Mouse (Mus musculus) v-Abl transformed pro-B cells (cell line): ENCODE measurements around the gene Cacng2.

Source experiments
- in situ Hi-C, 2 experiments: fragments of 400-800 bp; cut with MboI; formaldehyde crosslinking; loops; one replicate each; pipeline ENCODE4 v1.15.1; 2025; ENCODE audit not compliant: unreplicated experiment in 2 of 2

Cacng2 gene

DNA sequence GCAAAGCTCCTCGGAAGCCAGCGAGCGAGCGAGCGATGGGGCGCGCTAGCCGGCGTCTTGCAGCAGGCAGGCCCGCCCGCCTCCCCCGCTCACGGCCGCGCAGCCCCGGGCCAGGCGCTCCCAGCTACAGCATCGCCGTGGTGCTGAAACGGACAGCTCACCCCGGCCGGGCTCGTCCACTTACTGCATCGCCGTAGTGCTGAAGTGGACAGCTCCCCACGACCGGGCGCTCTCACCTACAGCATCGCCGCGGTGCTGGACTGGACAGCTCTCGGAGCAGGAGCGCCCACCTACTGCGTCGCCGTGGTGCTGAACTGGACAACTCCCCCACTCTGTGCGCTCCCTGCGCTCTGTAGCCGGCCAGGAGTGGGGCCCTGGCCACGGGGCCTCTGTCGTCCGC, at the start of gene Cacng2:
Gene Cacng2, minus strand, starts transcription at position 325 of the 400 bp plus-strand sequence.
- in situ Hi-C loops: loop anchor here in 1 of 2 experiments (25.0 kb wide), 1 partner anchor 1107 kb away; no protein-coding TSS in a partner anchor

- in situ Hi-C loops: loop anchor here (10.0 to 25.0 kb wide), 3 partner anchors 195 to 407 kb away; partner anchors contain the start of genes Apol8 (in 1 of the 2) and Eif3d (in 1 of the 2)
These were observed 49.7 kb upstream of the Cacng2 start for GRCm38 (mm10) chr15:78169566-78169965.

DNA sequence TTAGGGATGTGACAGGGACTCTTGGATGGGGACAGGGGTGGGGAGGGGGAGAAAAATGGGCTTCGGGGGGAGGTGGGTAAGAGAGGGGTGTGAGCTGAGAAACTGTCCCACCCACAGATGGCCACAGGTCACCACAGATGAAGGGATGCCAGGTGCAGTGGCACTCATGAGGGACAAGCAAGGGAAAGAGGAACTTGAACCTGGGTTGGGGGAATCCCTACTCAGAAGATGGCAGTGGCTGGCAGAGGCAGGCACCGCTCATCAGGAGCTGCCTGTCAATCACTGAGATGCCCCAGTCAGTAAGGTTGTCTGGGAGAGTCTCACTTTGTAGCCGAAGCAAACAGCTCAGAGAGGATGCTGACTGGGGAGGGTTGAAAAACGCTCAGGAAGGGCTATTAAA, 45.5 kb upstream of the Cacng2 start:
- in situ Hi-C loops: loop anchor here (10.0 to 25.0 kb wide), 3 partner anchors 190 to 403 kb away; partner anchors contain the start of genes Apol8 (in 1 of the 2) and Eif3d (in 1 of the 2)

- in situ Hi-C loops: loop anchor here (10.0 to 25.0 kb wide), 3 partner anchors 190 to 402 kb away; partner anchors contain the start of genes Apol8 (in 1 of the 2) and Eif3d (in 1 of the 2)
These were observed 44.6 kb upstream of the Cacng2 start for GRCm38 (mm10) chr15:78164466-78164865.

DNA sequence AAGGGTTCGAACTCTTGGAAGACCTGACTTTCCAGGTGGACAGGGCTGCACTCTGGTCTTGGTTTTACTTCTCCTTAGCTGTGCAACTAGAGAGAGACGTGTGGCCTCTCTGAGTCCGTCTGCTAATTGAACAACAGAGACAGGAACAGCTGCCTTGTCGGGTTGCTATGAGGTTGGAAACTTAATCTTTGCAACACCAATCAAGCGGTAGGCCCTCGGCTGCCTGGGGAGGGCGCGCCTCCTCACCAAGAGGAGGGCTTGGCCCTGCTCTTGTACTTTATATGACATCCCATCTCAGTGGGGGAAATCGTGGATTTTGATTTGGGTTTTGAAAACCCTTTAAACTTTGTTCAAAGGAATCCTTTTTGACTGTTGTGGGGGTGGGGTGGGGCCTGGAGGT, 42.1 kb upstream of the Cacng2 start:
- in situ Hi-C loops: loop anchor here (10.0 to 25.0 kb wide), 3 partner anchors 187 to 400 kb away; partner anchors contain the start of genes Apol8 (in 1 of the 2) and Eif3d (in 1 of the 2)

DNA sequence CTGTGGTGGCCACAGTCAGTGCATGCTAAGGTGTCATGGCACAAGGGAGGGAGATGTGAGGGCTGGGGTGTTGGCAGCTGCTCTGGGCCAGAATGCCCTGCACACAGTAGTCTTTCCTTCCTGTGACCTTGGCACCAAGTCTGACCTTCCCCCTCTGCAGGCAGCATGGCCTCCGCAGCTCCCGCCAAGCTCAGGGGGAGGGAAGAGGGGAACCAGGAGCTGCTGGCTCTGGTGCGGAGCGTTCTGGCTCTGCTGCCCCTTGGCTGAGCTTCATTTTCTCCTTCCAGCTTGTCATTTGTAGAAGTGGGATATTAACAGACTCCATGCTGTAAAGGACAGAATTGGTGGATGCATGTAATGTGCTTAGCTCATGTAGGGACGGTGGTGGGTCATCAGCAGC, 38.5 kb upstream of the Cacng2 start:
- in situ Hi-C loops: loop anchor here (25.0 kb wide), 2 partner anchors 371 to 396 kb away; partner anchors contain the start of gene Apol8 (in 1 of the 2)

DNA sequence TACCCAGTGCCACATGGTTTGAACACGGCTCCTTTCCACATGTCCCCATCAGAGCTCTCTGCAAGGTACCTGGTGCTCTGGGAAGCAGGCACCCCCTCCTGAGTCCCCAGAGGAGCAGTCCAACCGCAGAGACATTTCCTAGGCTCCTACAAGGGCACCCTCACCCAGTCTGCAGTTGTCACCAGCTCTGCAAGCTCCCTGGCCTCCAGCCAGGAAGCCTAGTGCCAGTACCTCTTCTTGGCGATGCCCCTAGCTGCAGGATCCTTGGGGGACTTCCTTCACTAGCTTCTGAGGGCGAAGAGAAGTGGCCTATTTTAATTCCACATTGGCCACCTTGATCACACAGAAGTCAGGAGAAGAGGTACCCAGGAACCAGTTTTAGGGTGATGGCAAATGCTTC, 38.0 kb upstream of the Cacng2 start:
- in situ Hi-C loops: loop anchor here (25.0 kb wide), 2 partner anchors 371 to 396 kb away; partner anchors contain the start of gene Apol8 (in 1 of the 2)

- in situ Hi-C loops: loop anchor here (25.0 kb wide), 2 partner anchors 370 to 395 kb away; partner anchors contain the start of gene Apol8 (in 1 of the 2)
These were observed 37.5 kb upstream of the Cacng2 start for GRCm38 (mm10) chr15:78157330-78157729.

GRCm38 (mm10) chr15:78155421-78155820, 35.6 kb upstream of the Cacng2 start:
- in situ Hi-C loops: loop anchor here (25.0 kb wide), 2 partner anchors 368 to 393 kb away; partner anchors contain the start of gene Apol8 (in 1 of the 2)

- in situ Hi-C loops: loop anchor here (25.0 kb wide), 2 partner anchors 366 to 391 kb away; partner anchors contain the start of gene Apol8 (in 1 of the 2)
These were observed 33.4 kb upstream of the Cacng2 start for GRCm38 (mm10) chr15:78153045-78153775.

DNA sequence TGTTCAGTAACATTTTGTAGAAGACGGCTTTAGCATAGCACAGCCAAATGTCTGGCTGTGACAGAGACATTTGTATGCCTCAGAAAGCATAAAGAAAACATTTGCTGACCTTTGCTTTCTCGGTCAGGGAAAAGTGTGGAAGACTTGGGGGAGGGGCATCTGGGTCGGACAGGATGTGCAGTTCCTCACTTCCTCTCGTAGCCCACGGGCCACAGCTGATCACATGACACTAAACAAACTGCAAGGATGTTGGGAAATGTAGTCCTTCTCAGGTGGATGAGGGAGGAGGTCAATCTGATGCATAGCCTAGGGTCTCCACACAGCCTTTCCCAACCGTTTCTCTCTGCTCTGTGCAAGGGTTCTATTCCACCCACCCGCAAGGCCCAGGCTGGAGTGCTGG, 28.7 kb upstream of the Cacng2 start:
- in situ Hi-C loops: no loop called here

- in situ Hi-C loops: no loop called here
These were observed 20.4 kb upstream of the Cacng2 start for GRCm38 (mm10) chr15:78140226-78140625.

DNA sequence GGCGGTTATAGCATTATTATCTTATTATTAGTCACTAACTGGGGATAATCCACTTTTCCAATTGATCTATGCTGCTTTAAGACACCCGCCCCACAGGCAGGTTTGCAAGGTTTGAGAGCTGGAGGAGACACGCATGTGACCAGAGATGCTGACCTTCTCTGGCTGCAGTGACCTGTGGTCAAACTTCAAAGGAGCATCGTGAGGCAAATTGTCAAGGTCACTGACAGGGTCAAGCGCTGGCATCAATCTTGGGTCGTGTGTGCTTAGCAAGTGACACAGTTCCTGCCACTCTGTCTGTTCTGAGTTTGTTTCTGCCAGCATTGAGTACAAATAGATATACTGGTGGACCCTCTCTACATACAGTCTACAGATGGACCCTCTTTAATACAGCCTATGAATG, 14.8 kb upstream of the Cacng2 start:
- in situ Hi-C loops: no loop called here

GRCm38 (mm10) chr15:78133389-78133788, 13.6 kb upstream of the Cacng2 start:
- in situ Hi-C loops: no loop called here

- in situ Hi-C loops: loop anchor here in 1 of 2 experiments (25.0 kb wide), 1 partner anchor 1107 kb away; no protein-coding TSS in a partner anchor
These were observed 580 bp downstream of the Cacng2 start for GRCm38 (mm10) chr15:78119248-78119647.

DNA sequence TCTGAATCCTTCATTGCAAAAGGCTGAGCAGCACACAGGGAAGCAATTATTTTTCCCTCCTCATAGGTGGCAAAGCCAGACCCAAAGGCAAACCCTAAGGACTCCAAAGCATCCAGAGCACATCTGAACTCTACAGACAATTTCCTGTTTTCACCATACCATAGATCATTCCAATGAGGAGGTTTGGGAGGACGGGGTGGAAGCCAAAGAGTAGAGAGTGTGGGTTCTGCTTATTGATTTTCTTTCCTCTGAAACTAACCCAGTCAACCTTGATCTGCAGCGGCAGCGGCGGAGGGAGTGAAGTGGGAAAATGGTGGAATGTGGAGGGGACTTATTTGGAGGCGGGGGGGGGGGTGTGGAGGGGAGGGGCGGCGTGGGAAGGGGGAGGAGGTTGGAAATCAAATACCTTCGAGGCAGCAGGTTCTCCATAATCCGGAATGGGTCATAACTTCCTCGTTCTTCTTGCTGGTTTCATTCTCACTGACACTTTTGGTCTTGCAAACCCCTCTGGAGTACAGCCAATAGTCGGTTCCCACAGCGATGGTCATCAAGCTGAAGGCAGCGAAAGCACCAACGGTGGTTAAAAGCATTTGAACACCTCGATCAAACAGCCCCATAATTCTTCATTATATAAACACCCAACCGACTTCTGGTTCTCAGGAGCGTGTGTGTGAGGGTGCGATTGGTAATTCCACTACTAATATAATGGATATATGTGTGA, 1.4 kb downstream of the Cacng2 start:
- in situ Hi-C loops: loop anchor here in 1 of 2 experiments (25.0 kb wide), 1 partner anchor 1106 kb away; no protein-coding TSS in a partner anchor

- in situ Hi-C loops: loop anchor here in 1 of 2 experiments (25.0 kb wide), 1 partner anchor 1105 kb away; no protein-coding TSS in a partner anchor
These were observed 2.1 kb downstream of the Cacng2 start for GRCm38 (mm10) chr15:78117731-78118130.

DNA sequence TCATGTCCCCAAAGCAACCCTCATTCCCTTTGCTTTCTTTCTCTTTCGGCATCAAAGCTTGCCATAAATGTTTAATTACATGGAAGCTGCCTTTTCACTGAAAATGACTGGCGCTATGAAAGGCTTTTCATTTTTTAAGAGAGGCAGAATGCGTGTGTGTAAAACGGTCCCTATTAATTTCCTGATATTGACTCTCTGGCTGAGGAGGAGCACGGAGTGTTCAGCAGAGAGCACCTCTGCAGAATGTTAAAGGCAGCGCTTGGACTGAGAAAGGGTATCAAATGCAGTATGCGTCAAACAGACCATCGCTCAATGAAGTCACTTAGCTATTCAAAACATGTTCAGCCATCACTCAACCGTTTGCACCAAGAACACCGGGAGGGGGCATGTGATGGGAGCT, 2.9 kb downstream of the Cacng2 start:
- in situ Hi-C loops: loop anchor here in 1 of 2 experiments (25.0 kb wide), 1 partner anchor 1105 kb away; no protein-coding TSS in a partner anchor

DNA sequence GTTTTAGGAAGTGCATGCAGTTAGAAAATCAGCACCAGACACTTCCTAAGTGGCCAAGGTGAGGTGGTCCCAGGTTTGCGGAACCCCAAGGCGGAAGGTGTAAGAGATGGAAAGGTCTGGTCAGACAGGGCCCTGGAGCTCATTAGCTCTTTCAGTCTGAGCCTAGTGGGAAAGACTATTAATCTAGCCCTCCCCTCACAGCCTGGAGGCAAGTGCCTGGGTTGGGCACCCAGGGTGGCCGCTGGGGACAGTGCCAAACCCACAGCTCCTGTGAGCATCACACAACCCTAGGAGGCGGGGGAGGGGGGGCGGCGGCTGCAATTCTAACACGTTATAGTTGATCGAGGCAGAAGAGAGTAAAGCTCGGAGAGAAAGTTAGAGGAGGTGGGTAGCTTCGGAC, 3.6 kb downstream of the Cacng2 start:
- in situ Hi-C loops: loop anchor here in 1 of 2 experiments (25.0 kb wide), 1 partner anchor 1104 kb away; no protein-coding TSS in a partner anchor

DNA sequence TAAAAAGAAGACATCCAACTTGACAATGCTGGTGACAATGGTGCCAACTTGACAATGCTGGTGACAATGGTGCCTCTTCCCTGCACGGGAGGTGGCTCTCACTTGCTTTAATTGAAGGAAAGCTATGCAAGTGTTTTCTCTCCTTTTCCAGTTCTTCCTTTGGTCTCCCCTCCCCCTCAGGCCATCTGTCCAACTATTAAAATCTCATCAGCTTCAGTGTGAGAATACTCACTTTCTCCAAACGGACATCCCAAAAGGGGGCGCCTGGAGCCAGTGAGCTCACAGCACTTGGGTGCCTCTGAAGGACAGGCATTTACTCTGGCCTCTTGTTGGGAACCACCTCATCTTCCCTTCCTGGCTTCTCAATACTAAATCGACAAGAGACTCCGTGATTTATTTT, 20.3 kb downstream of the Cacng2 start:
- in situ Hi-C loops: no loop called here
